Mouse (Mus musculus): ENCODE measurements around the gene Ctsc.

DNA sequence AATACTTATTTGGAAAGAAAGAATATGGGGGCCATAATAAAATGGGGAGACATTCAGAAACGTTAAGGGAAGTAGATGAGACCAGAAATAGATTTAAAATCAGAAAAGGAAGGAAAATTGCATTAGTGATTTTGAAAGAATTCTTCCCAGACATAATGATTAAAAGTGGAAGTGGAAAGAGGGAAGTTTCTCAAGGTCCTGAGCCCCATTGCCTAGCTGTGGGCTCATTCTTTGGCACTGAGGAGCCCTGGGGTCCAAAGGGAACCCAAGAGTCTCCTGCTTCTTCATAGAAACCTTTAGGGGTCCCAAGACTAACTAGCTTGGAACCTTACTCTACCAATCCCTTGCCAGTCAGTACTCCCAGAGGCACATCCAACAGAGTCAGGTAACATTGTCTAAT, 26.4 kb upstream of the Ctsc start:
- TF ChIP-seq CTCF (IDR thresholded peaks at IDR 0.05; ENCODE audit: borderline replicate concordance, insufficient read depth, low read depth, low read length): no peak
- TF ChIP-seq POLR2A (IDR thresholded peaks at IDR 0.05; ENCODE audit: borderline replicate concordance, insufficient read depth, low read length): no peak

Measured in cerebellum, adult 2 months (tissue).